Mouse (Mus musculus): ENCODE data around the gene Hist2h2ab.

DNA sequence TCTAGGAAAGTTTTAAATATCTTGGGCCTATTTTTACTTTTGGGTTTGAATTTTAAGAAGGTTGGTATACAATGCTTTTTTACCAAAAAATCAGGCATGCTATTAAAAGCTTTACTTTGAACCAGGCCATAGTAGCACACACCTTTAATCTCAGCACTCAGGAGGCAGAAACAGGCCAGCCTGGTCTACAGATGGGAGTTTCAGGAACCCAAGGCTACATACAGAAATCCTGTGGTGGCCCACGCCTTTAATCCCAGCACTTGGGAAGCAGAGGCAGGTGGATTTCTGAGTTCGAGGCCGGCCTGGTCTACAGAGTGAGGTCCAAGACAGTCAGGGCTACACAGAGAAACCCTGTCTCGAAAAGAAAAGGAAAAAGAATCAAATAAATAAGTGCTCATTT, 47.9 kb downstream of the Hist2h2ab start:
- TF ChIP-seq CTCF (IDR thresholded peaks at IDR 0.05; ENCODE audit: borderline replicate concordance, insufficient read depth, low read length) (no peak), POLR2A (IDR thresholded peaks at IDR 0.05; ENCODE audit: low read depth, low read length) (no peak)

All from embryonic fibroblast, embryonic 13.5 days (primary cell).